22 mouse cellular contexts compared by ENCODE assay signal in genomic region chr13:37349051-37349450, GRCm38 (mm10). TPM values are rescaled to one million over a fixed set of nuclear protein-coding genes. Genes with fewer than 3 reads are reported as not detected.
DNase-seq lines count a peak whose midpoint lies in the region; ATAC-seq and TF ChIP-seq lines count a peak whose summit lies in the region.
"Had no signal": no experiment of that assay in that cellular context is flagged by ENCODE, and none has a peak within 500 bp of the region (broad histone marks: within the 10 kb centered on the region; RNA-seq: fewer than 3 reads in every experiment).

No protein-coding gene starts in this region.

- no peaks in the 10 kb centered on the region for H3K9me3 ChIP-seq in liver, postnatal 0 days (ENCODE audit: low read length)
- H3K9me3 ChIP-seq: embryonic facial prominence, embryonic 12.5 days; embryonic facial prominence, embryonic 15.5 days; forebrain, embryonic 15.5 days; hindbrain, embryonic 12.5 days; hindbrain, embryonic 15.5 days had no signal

- DNase-seq in adrenal gland, postnatal 14 days: peak; percentile 48
- DNase-seq in adrenal gland, postnatal 4 days (ENCODE audit: low spot score in 2 of 2): no peak
- no peak for DNase-seq in liver, postnatal 0 days
- no peak for DNase-seq in liver
- DNase-seq in adipocyte (ENCODE audit: low spot score): no peak
- DNase-seq: cerebellum, adult 11 months; cerebellum, adult 2 months; cerebellum, adult 9-11 months; cerebellum, postnatal 25 days; gastrocnemius, postnatal 25 days; heart, adult 2 months had no signal

- peak overlapping the region; percentile 39 for H3K27ac ChIP-seq in liver, postnatal 0 days (ENCODE audit: low read depth)
- H3K27ac ChIP-seq in bone marrow macrophage, adult 2 months (ENCODE audit: insufficient read depth, low read depth, low read length): peak overlapping the region; percentile 85
- H3K27ac ChIP-seq: embryonic facial prominence, embryonic 12.5 days; embryonic facial prominence, embryonic 15.5 days; forebrain, embryonic 15.5 days; heart, adult 2 months; hindbrain, embryonic 12.5 days; hindbrain, embryonic 15.5 days had no signal

- H3K4me3 ChIP-seq in liver, postnatal 0 days (ENCODE audit: low read depth, low read length): no peak overlapping the region
- H3K4me3 ChIP-seq in bone marrow macrophage, adult 2 months (ENCODE audit: insufficient read depth, low read length): no peak overlapping the region
- H3K4me3 ChIP-seq: embryonic facial prominence, embryonic 12.5 days; embryonic facial prominence, embryonic 15.5 days; forebrain, embryonic 15.5 days; heart, adult 2 months; hindbrain, embryonic 12.5 days; hindbrain, embryonic 15.5 days had no signal

- H3K27me3 ChIP-seq in liver, postnatal 0 days (ENCODE audit: insufficient read depth, low read length): no peaks in the 10 kb centered on the region
- H3K27me3 ChIP-seq: embryonic facial prominence, embryonic 12.5 days; embryonic facial prominence, embryonic 15.5 days; forebrain, embryonic 15.5 days; hindbrain, embryonic 12.5 days; hindbrain, embryonic 15.5 days had no signal

- no peak overlapping the region for H3K9ac ChIP-seq in liver, postnatal 0 days (replicated peaks)
- H3K9ac ChIP-seq: embryonic facial prominence, embryonic 12.5 days; embryonic facial prominence, embryonic 15.5 days; forebrain, embryonic 15.5 days; hindbrain, embryonic 12.5 days; hindbrain, embryonic 15.5 days had no signal

- H3K36me3 ChIP-seq in liver, postnatal 0 days (replicated peaks; ENCODE audit: insufficient read depth, low read length): no peaks in the 10 kb centered on the region
- H3K36me3 ChIP-seq: embryonic facial prominence, embryonic 12.5 days; embryonic facial prominence, embryonic 15.5 days; forebrain, embryonic 15.5 days; hindbrain, embryonic 12.5 days; hindbrain, embryonic 15.5 days had no signal

- TF ChIP-seq POLR2A in bone marrow macrophage, adult 2 months (IDR thresholded peaks at IDR 0.05; ENCODE audit: borderline replicate concordance, low read depth, low read length): no peak

- TF ChIP-seq EP300 in liver, postnatal 0 days (IDR thresholded peaks at IDR 0.05; ENCODE audit: low read depth): no peak

- H3K4me2 ChIP-seq in liver, postnatal 0 days (ENCODE audit: low read depth, low read length): no peak overlapping the region
- H3K4me2 ChIP-seq: embryonic facial prominence, embryonic 12.5 days; embryonic facial prominence, embryonic 15.5 days; forebrain, embryonic 15.5 days; heart, embryonic 11.5 days; hindbrain, embryonic 12.5 days; hindbrain, embryonic 15.5 days had no signal

- ATAC-seq in liver, postnatal 0 days: no peak
- ATAC-seq: CD4-positive, CD25-positive, alpha-beta regulatory T cell, adult 4 months; forebrain, embryonic 15.5 days; intestine, postnatal 0 days had no signal

- H3K4me1 ChIP-seq in liver, postnatal 0 days (ENCODE audit: insufficient read depth): peaks cover 23% of the 10 kb centered on the region
- peaks cover 38% of the 10 kb centered on the region for H3K4me1 ChIP-seq in bone marrow macrophage, adult 2 months (ENCODE audit: control insufficient read depth, insufficient read depth, low read length)
- H3K4me1 ChIP-seq: embryonic facial prominence, embryonic 12.5 days; embryonic facial prominence, embryonic 15.5 days; forebrain, embryonic 15.5 days; hindbrain, embryonic 12.5 days; hindbrain, embryonic 15.5 days had no signal

- no peak for TF ChIP-seq CTCF in liver, postnatal 0 days (IDR thresholded peaks at IDR 0.05; ENCODE audit: low read depth)
- TF ChIP-seq CTCF in bone marrow macrophage, adult 2 months (IDR thresholded peaks at IDR 0.05; ENCODE audit: low read depth, low read length): no peak

- WGBS in liver, postnatal 0 days (ENCODE audit: insufficient replicate concordance): 78% methylated on average over 5 of the region's 5 CpGs

RNA-seq across cellular contexts. Expression of gene Ly86, which starts 4.0 kb away (rescaled TPM):
- total RNA-seq in adrenal gland, postnatal 14 days (2021): 3.0 and 8.8 TPM in 2 replicates
- total RNA-seq in adrenal gland, postnatal 4 days (2021): 1 to 10 TPM; 3.6 to 4.5 TPM
- 18.9 and 19.1 TPM in 2 replicates for polyA plus RNA-seq in liver, postnatal 0 days (2015; fragmentation: Nextera tagmentation; extraction: Ambion mirVana)
- 613 and 643 TPM in 2 replicates for polyA plus RNA-seq in bone marrow macrophage, adult 2 months (2012; ENCODE audit: insufficient read depth, insufficient read length, missing spikeins)
- total RNA-seq: MEL had no signal
- polyA plus RNA-seq: C2C12 had no signal
